Mouse (Mus musculus) adrenal gland, postnatal 4 days (tissue): ENCODE results near the gene Rreb1. TPM values are rescaled to one million over a fixed set of nuclear protein-coding genes. Genes with fewer than 3 reads are reported as not detected.

Experiments
- DNase-seq, 2 experiments: peaks; one replicate each; pipeline ENCODE4 v3.0.0; 2021 to 2022; ENCODE audit warnings: low spot score in 2 of 2, mixed read lengths in 2 of 2
- total RNA-seq, 2 experiments: library from RNA; stranded (reverse); gene quantifications; 2 replicates each; pipeline ENCODE4 v1.2.3; 2021

The Rreb1 gene
- total RNA-seq, 2 experiments from 2014 or later, result 83.9 to 84.6 TPM

GRCm38 (mm10) chr13:37872142-37872835 is 94.1 kb downstream of the Rreb1 start:
- no peak for DNase-seq

GRCm38 (mm10) chr13:37873125-37873891 is 95.1 kb downstream of the Rreb1 start:
- no peak for DNase-seq

- no peak for DNase-seq
Observed at GRCm38 (mm10) chr13:37875919-37876318, 97.7 kb downstream of the Rreb1 start.

GRCm38 (mm10) chr13:37876366-37876765 is 98.2 kb downstream of the Rreb1 start:
- no peak for DNase-seq

GRCm38 (mm10) chr13:37876836-37877235 is 98.6 kb downstream of the Rreb1 start:
- DNase-seq, result no peak

GRCm38 (mm10) chr13:37877241-37877640 is 99.0 kb downstream of the Rreb1 start:
- DNase-seq, result no peak

- DNase-seq, result no peak
Observed at GRCm38 (mm10) chr13:37878918-37879331, 100.7 kb downstream of the Rreb1 start.

GRCm38 (mm10) chr13:37879556-37879955 is 101.4 kb downstream of the Rreb1 start:
- no peak for DNase-seq

- no peak for DNase-seq
Observed at GRCm38 (mm10) chr13:37880035-37880434, 101.8 kb downstream of the Rreb1 start.

- DNase-seq, result no peak
Observed at GRCm38 (mm10) chr13:37880581-37881130, 102.5 kb downstream of the Rreb1 start.

GRCm38 (mm10) chr13:37882521-37882920 is 104.3 kb downstream of the Rreb1 start:
- no peak for DNase-seq

- DNase-seq, result no peak
Observed at GRCm38 (mm10) chr13:37883008-37883407, 104.8 kb downstream of the Rreb1 start.

GRCm38 (mm10) chr13:37885392-37885791 is 107.2 kb downstream of the Rreb1 start:
- no peak for DNase-seq

- DNase-seq, result no peak
Observed at GRCm38 (mm10) chr13:37886024-37886423, 107.8 kb downstream of the Rreb1 start.

- no peak for DNase-seq
Observed at GRCm38 (mm10) chr13:37894756-37895155, 116.6 kb downstream of the Rreb1 start.

GRCm38 (mm10) chr13:37895564-37896254 is 117.5 kb downstream of the Rreb1 start:
- no peak for DNase-seq

GRCm38 (mm10) chr13:37896423-37896822 is 118.2 kb downstream of the Rreb1 start:
- no peak for DNase-seq

GRCm38 (mm10) chr13:37898772-37899171 is 120.6 kb downstream of the Rreb1 start:
- no peak for DNase-seq

- DNase-seq, result no peak
Observed at GRCm38 (mm10) chr13:37903036-37903435, 124.8 kb downstream of the Rreb1 start.

GRCm38 (mm10) chr13:37903476-37903875 is 125.3 kb downstream of the Rreb1 start:
- no peak for DNase-seq

- DNase-seq, result no peak
Observed at GRCm38 (mm10) chr13:37904436-37904835, 126.2 kb downstream of the Rreb1 start.

- no peak for DNase-seq
Observed at GRCm38 (mm10) chr13:37908061-37908460, 129.9 kb downstream of the Rreb1 start.
